Mouse (Mus musculus) forebrain, embryonic 10.5 days (tissue): ENCODE results near the gene Nova2. TPM values are rescaled to one million over a fixed set of nuclear protein-coding genes. Genes with fewer than 3 reads are reported as not detected.

Experiments used
- DNase-seq: peaks from one replicate; pipeline ENCODE4 v3.0.0-alpha.2; 2017; ENCODE audit warnings: low spot score; ENCODE audit errors: extremely low spot score
- H3K27ac ChIP-seq: fragments of 300-500 bp; sonication (generic); 2 replicates; pipeline ENCODE4 v1.5.1; 2016; ENCODE audit warnings: mild to moderate bottlenecking
- H3K27me3 ChIP-seq: fragments of 300-500 bp; sonication (generic); 2 replicates; pipeline ENCODE4 v1.6.1; 2016; ENCODE audit warnings: mild to moderate bottlenecking; ENCODE audit not compliant: poor library complexity, severe bottlenecking
- H3K36me3 ChIP-seq: fragments of 300-500 bp; sonication (generic); replicated peaks from 2 replicates; pipeline ENCODE4 v1.6.1; 2016; ENCODE audit warnings: mild to moderate bottlenecking, moderate library complexity
- H3K4me1 ChIP-seq: fragments of 300-500 bp; sonication (generic); 2 replicates; pipeline ENCODE4 v1.6.1; 2016
- H3K4me3 ChIP-seq: fragments of 300-500 bp; sonication (generic); 2 replicates; pipeline ENCODE4 v1.5.1; 2016; ENCODE audit warnings: mild to moderate bottlenecking, moderate library complexity
- H3K9me3 ChIP-seq: fragments of 300-500 bp; sonication (generic); 2 replicates; pipeline ENCODE4 v1.6.1; 2016; ENCODE audit warnings: mild to moderate bottlenecking, moderate library complexity
- WGBS: fragments of 180-500 bp; shearing (Covaris S2); methylation state at CpG from one replicate; pipeline ENCODE4 v1.1.7; 2016; 5-methylcytosine and 5-hydroxymethylcytosine counted together
- polyA plus RNA-seq: library from polyadenylated mRNA; unstranded; fragments of >200 nt; fragmentation: Nextera tagmentation; extraction: Ambion mirVana; gene quantifications from 2 replicates; pipeline ENCODE4 v1.2.1, GENCODE M21; 2016

The Nova2 gene
- polyA plus RNA-seq, 1 experiment from 2014 or later = 2.9 TPM

GRCm38 (mm10) chr7:18992294-18992675, 66.6 kb downstream of the Nova2 start:
- peak; percentile 45 for DNase-seq
- peak overlapping the region; percentile 82; the same call in 1 of the 2 replicates for H3K27ac ChIP-seq
- H3K4me3 ChIP-seq = peak overlapping the region; percentile 55
- H3K27me3 ChIP-seq = peaks cover 49% of the 10 kb centered on the region
- H3K36me3 ChIP-seq = peaks cover 13% of the 10 kb centered on the region
- H3K9me3 ChIP-seq = no peaks in the 10 kb centered on the region
- H3K4me1 ChIP-seq = peaks cover 35% of the 10 kb centered on the region
- 3% methylated on average over 31 of the region's 31 CpGs for WGBS

DNA sequence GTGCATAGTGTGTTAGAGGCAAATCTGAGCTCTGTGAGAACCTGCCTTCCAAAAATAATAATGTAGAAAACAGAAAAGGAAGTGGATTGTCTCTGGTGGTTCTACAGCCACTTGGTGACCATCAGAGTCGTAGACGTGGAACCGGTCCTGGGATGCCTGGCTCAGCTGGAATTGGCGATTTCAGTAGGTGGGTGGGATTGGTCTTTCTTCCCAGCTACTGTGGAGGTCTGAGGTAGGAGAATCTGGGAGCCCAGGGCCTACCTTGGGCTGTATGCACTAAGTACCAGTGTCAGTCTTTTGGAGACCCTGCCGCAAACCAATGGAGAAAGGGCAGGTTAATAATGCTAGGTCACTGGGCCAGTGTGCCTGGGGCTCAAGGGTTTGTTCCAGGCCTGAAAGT, 67.3 kb downstream of the Nova2 start:
- 89% methylated on average over 5 of the region's 5 CpGs for WGBS
- Histone ChIP-seq H3K27ac (no peak overlapping the region), H3K4me3 (peak overlapping the region; percentile 55), H3K36me3 (peaks cover 14% of the 10 kb centered on the region), H3K9me3 (no peaks in the 10 kb centered on the region), H3K27me3 (peaks cover 42% of the 10 kb centered on the region), H3K4me1 (peaks cover 35% of the 10 kb centered on the region)
- DNase-seq = no peak

- H3K9me3 ChIP-seq = no peaks in the 10 kb centered on the region
- 39% methylated on average over 9 of the region's 9 CpGs for WGBS
- no peak overlapping the region for H3K27ac ChIP-seq
- no peak for DNase-seq
- peaks cover 19% of the 10 kb centered on the region for H3K36me3 ChIP-seq
- peaks cover 41% of the 10 kb centered on the region for H3K4me1 ChIP-seq
- H3K27me3 ChIP-seq = peaks cover 4% of the 10 kb centered on the region
- H3K4me3 ChIP-seq = no peak overlapping the region
These were observed 73.1 kb downstream of the Nova2 start for GRCm38 (mm10) chr7:18998835-18999234.

GRCm38 (mm10) chr7:19000421-19000820, 74.7 kb downstream of the Nova2 start:
- H3K27ac ChIP-seq = peak overlapping the region; percentile 77
- H3K27me3 ChIP-seq = no peaks in the 10 kb centered on the region
- peaks cover 28% of the 10 kb centered on the region for H3K36me3 ChIP-seq
- H3K4me1 ChIP-seq = peaks cover 54% of the 10 kb centered on the region
- 63% methylated on average over 10 of the region's 10 CpGs for WGBS
- peak overlapping the region; percentile 45 for H3K4me3 ChIP-seq
- H3K9me3 ChIP-seq = no peaks in the 10 kb centered on the region
- no peak for DNase-seq

DNA sequence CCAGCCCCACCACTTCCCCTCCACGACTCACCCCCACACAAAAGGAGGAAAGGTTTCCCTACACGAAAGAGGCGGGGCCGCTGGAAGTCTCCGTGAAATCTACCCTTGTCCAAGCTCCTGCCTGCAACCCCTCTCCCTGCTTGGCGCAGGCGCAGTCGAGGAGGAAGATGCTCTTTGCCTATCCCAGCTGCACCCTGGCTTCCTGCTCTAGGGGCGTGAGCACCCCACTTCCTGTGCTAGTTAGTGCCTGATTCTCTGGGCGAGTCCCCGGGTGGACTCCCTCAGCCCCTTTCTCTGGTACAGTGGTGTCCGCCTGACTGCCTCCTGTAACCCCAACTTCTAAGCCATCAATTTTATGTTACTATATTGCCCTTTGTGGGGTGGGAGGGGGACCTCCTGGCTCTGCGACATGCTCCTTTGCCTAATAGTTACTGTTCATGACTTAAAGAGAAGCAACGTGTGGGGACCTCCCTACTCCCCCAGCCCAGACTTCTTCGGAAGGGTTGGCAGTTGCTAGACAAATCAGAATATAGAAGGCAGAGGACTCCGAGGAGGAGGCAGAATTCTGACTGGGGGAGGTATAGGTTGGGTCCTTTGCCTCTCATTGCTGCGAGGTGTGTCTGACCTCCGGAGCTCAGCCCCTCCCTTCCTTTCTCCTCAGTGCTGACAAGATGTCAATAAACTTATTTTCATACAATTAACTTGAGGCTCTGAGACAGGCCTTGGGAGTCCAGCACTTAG, 75.5 kb downstream of the Nova2 start:
- H3K9me3 ChIP-seq = no peaks in the 10 kb centered on the region
- peak overlapping the region; percentile 45 for H3K4me3 ChIP-seq
- DNase-seq = no peak
- H3K4me1 ChIP-seq = peaks cover 62% of the 10 kb centered on the region
- peaks cover 31% of the 10 kb centered on the region for H3K36me3 ChIP-seq
- peak overlapping the region; percentile 77 for H3K27ac ChIP-seq
- 47% methylated on average over 18 of the region's 18 CpGs for WGBS
- H3K27me3 ChIP-seq = no peaks in the 10 kb centered on the region

DNA sequence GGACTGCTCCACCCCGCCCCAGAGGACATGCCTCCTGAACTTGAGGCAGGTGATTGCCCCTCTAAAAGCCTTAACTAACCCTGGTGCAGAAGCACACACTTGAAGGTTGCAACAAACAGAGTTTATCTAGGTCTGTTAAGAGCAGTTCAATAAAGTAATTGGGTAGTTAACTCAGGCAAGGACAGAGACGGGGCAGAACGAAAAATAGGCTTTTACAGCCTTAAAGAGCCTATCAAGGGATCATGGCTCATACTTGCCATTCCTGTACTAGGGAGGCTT, 76.1 kb downstream of the Nova2 start:
- peaks cover 67% of the 10 kb centered on the region for H3K4me1 ChIP-seq

GRCm38 (mm10) chr7:19002115-19002514, 76.4 kb downstream of the Nova2 start:
- Histone ChIP-seq H3K9me3 (no peaks in the 10 kb centered on the region), H3K4me3 (peak overlapping the region; percentile 46), H3K27me3 (no peaks in the 10 kb centered on the region), H3K4me1 (peaks cover 71% of the 10 kb centered on the region), H3K27ac (peak overlapping the region; percentile 85), H3K36me3 (peaks cover 33% of the 10 kb centered on the region)
- WGBS = 54% methylated on average over 4 of the region's 4 CpGs
- no peak for DNase-seq

More for the DNA sequence above, 76.1 kb downstream of the Nova2 start:
- Histone ChIP-seq H3K36me3 (peaks cover 30% of the 10 kb centered on the region), H3K4me3 (no peak overlapping the region), H3K9me3 (no peaks in the 10 kb centered on the region), H3K27me3 (no peaks in the 10 kb centered on the region), H3K27ac (no peak overlapping the region)
- DNase-seq = no peak
- 86% methylated on average over 3 of the region's 3 CpGs for WGBS

DNA sequence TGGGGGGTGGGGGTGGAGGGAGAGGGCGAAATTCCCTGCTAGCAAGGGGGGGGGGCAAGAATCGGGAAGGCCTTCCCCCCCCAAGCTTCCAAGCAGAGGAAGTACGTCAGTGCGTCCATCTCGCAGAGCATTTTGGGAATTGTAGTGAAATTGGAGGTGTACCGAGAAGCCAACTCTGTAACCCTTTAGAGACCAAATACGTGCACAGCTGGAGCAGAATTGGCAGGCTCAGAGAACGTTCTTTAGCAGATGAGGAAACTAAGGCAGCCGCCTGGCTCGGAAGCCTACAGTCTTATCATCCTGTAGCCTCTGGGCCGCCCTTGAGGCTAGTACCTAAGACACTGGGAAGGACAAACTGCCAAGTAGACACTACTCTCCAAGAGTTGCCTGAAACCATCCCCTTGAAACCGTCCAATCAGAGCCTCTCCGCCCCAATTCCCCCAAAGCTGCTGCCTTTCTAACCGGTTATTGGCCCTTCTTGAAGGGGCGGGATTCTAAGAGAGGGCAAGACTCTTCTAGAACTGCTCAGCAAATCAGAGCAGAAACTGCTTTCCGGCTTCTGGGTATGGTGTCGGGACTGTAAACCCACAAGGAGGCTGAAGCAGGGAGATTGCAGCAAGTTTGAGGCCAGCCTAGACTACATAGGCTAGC, 77.3 kb downstream of the Nova2 start:
- H3K4me1 ChIP-seq = peaks cover 79% of the 10 kb centered on the region
- 2% methylated on average over 17 of the region's 17 CpGs for WGBS
- peak; percentile 78 for DNase-seq
- H3K4me3 ChIP-seq = peak overlapping the region; percentile 46
- H3K27ac ChIP-seq = peak overlapping the region; percentile 85
- no peaks in the 10 kb centered on the region for H3K9me3 ChIP-seq
- peaks cover 37% of the 10 kb centered on the region for H3K36me3 ChIP-seq
- H3K27me3 ChIP-seq = no peaks in the 10 kb centered on the region

DNA sequence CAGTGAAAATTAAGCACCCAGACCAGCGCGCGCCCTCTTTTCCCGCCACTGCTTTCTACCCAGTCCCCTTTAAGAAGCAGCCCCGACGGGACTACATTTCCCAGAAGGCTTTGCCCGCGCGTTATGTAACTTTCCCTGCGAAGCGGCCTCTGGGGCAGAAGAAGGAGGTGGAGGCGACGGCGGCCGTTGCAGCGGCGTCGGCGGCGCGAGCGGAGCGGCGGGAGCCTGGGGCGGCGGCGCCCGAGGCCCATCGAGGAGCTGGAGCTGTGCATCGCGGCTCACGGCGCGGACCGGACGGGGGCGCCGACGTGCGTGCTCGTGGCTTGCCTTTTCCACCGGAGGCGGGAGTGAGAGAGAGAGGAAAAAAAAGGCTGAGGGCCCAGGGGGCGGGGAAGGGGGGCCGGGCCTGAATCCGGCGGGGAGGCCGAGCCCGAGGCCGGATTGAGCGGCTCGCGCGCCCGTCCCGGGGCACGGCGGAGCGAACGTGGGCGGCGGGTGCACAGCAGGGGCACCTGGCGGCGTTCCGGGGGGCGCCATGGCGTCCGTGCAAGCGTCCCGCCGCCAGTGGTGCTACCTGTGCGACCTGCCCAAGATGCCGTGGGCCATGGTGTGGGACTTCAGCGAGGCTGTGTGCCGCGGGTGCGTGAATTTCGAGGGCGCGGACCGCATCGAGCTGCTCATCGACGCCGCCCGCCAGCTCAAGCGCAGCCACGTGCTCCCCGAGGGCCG, 78.4 kb downstream of the Nova2 start, which contains the start of gene Irf2bp1:
Irf2bp1 (plus strand) TSS at position 143 of the 729 bp plus-strand sequence.
- no peaks in the 10 kb centered on the region for H3K9me3 ChIP-seq
- under 1% methylated on average over 90 of the region's 90 CpGs for WGBS
- peak within 1 kb of the TSS; percentile 85 for H3K4me3 ChIP-seq
- no peaks in the 10 kb centered on the region for H3K27me3 ChIP-seq
- peaks cover 40% of the 10 kb centered on the region for H3K36me3 ChIP-seq
- peak; percentile 94 for DNase-seq
- H3K4me1 ChIP-seq = peaks cover 75% of the 10 kb centered on the region
- peak within 1 kb of the TSS; percentile 95 for H3K27ac ChIP-seq

- Histone ChIP-seq H3K9me3 (no peaks in the 10 kb centered on the region), H3K27ac (peak overlapping the region; percentile 95), H3K4me3 (peak overlapping the region; percentile 85), H3K27me3 (no peaks in the 10 kb centered on the region), H3K36me3 (peaks cover 40% of the 10 kb centered on the region), H3K4me1 (peaks cover 75% of the 10 kb centered on the region)
- no peak for DNase-seq
- 10% methylated on average over 34 of the region's 34 CpGs for WGBS
These were observed 79.0 kb downstream of the Nova2 start for GRCm38 (mm10) chr7:19004631-19005079.

DNA sequence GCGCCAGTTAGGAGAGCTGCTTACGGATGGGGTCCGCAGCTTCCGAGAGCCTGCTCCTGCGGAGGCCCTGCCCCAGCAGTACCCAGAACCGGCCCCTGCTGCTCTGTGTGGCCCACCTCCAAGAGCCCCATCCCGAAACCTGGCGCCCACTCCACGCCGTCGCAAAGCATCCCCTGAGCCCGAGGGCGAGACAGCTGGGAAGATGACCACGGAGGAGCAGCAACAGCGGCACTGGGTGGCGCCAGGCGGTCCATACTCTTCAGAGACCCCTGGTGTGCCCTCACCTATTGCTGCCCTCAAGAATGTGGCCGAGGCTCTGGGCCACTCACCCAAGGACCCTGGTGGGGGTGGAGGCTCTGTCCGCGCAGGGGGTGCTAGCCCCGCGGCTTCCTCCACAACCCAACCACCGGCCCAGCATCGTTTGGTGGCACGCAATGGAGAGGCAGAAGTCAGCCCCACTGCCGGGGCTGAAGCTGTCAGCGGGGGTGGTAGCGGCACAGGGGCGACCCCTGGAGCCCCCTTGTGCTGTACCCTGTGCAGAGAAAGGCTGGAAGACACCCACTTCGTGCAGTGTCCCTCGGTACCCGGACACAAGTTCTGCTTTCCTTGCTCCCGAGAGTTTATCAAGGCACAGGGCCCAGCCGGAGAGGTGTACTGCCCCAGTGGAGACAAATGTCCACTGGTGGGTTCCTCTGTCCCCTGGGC, 79.9 kb downstream of the Nova2 start:
- Histone ChIP-seq H3K4me3 (peak overlapping the region; percentile 85), H3K27me3 (no peaks in the 10 kb centered on the region), H3K9me3 (no peaks in the 10 kb centered on the region), H3K4me1 (peaks cover 68% of the 10 kb centered on the region), H3K27ac (0 out of 2 replicates have a peak overlapping the region, but pooled peaks have one; percentile 8), H3K36me3 (peaks cover 38% of the 10 kb centered on the region)
- DNase-seq = no peak
- 84% methylated on average over 34 of the region's 34 CpGs for WGBS

GRCm38 (mm10) chr7:19006476-19006875, 80.8 kb downstream of the Nova2 start:
- Histone ChIP-seq H3K9me3 (no peaks in the 10 kb centered on the region), H3K27me3 (no peaks in the 10 kb centered on the region), H3K27ac (no peak overlapping the region), H3K4me3 (peak overlapping the region; percentile 85; the same call in 1 of the 2 replicates), H3K36me3 (peaks cover 35% of the 10 kb centered on the region), H3K4me1 (peaks cover 59% of the 10 kb centered on the region)
- WGBS = 7% methylated on average over 12 of the region's 12 CpGs
- DNase-seq = peak; percentile 83
